Mouse (Mus musculus) CH12.LX (cell line): Measurements from ENCODE around the gene Med19. TPM values are rescaled to one million over a fixed set of nuclear protein-coding genes. Genes with fewer than 3 reads are reported as not detected.

Experiments
- DNase-seq: peaks from one replicate; pipeline ENCODE4 v3.0.0-alpha.2; 2013; ENCODE audit errors: extremely low read depth
- H3K27ac ChIP-seq: 2 replicates; pipeline ENCODE4 v1.5.1; 2012; ENCODE audit warnings: low read depth, mild to moderate bottlenecking, control low read depth, moderate library complexity; ENCODE audit not compliant: insufficient read depth
- H3K27me3 ChIP-seq: replicated peaks from 2 replicates; pipeline ENCODE3; 2012; ENCODE audit warnings: inconsistent platforms
- H3K36me3 ChIP-seq, 2 experiments: replicated peaks in 1 of 2; 2 replicates each; pipeline versions ENCODE3 to v1.6.1; 2012; ENCODE audit warnings: inconsistent platforms in 1 of 2, low read length in 1 of 2, mild to moderate bottlenecking in 1 of 2, mixed read lengths in 1 of 2, moderate library complexity in 1 of 2; ENCODE audit not compliant: control insufficient read depth in 1 of 2, insufficient read depth in 1 of 2
- H3K4me1 ChIP-seq, 2 experiments: 2 replicates each; pipeline ENCODE4 v1.6.1; 2012; ENCODE audit warnings: inconsistent platforms in 1 of 2, moderate library complexity in 1 of 2; ENCODE audit not compliant: insufficient read depth in 2 of 2, control insufficient read depth in 1 of 2
- H3K4me2 ChIP-seq: 2 replicates; pipeline ENCODE4 v1.6.1; 2012; ENCODE audit warnings: low read depth, mild to moderate bottlenecking, control low read depth; ENCODE audit not compliant: poor library complexity, insufficient read depth, severe bottlenecking
- H3K4me3 ChIP-seq, 3 experiments: fragments of 150-350 bp in 1 of 3; sonication (generic) in 1 of 3; replicated peaks in 1 of 3; 2 replicates each; pipeline versions ENCODE3 to v1.5.1; 2011 to 2012; ENCODE audit warnings: low read depth in 2 of 3, low read length in 2 of 3, mild to moderate bottlenecking in 2 of 3, moderate library complexity in 2 of 3, control low read depth in 1 of 3, improper control_type of control experiment in 1 of 3, inconsistent platforms in 1 of 3, mixed read lengths in 1 of 3; ENCODE audit not compliant: poor library complexity in 1 of 3
- H3K79me2 ChIP-seq: replicated peaks from 2 replicates; pipeline ENCODE4 v1.6.1; 2012; ENCODE audit warnings: mild to moderate bottlenecking, moderate library complexity; ENCODE audit not compliant: control insufficient read depth, poor library complexity, insufficient read depth, severe bottlenecking; ENCODE audit errors: extremely low read depth
- H3K9ac ChIP-seq: 2 replicates; pipeline ENCODE4 v1.6.1; 2012; ENCODE audit warnings: low read depth, mild to moderate bottlenecking, control low read depth, moderate library complexity; ENCODE audit not compliant: insufficient read depth
- H3K9me3 ChIP-seq: replicated peaks from 2 replicates; pipeline ENCODE3; 2012; ENCODE audit warnings: low read length, inconsistent platforms, mixed read lengths
- BHLHE40 ChIP-seq: IDR thresholded peaks from 2 replicates; pipeline ENCODE4 v1.6.1; 2011; ENCODE audit warnings: mild to moderate bottlenecking, low read depth, low read length, improper control_type of control experiment
- CHD1 ChIP-seq: IDR thresholded peaks from 2 replicates; pipeline ENCODE4 v1.6.1; 2012; ENCODE audit warnings: low read depth, low read length, improper control_type of control experiment, inconsistent platforms
- CHD2 ChIP-seq: IDR thresholded peaks from 2 replicates; pipeline ENCODE4 v1.6.1; 2011; ENCODE audit warnings: low read length, improper control_type of control experiment
- CTCF ChIP-seq, 2 experiments: IDR thresholded peaks in 1 of 2; conservative IDR thresholded peaks in 1 of 2; 2 replicates each; pipeline ENCODE4 v1.5.1; 2011 to 2012; ENCODE audit warnings: low read depth in 2 of 2, low read length in 2 of 2, improper control_type of control experiment in 1 of 2, inconsistent platforms in 1 of 2, mild to moderate bottlenecking in 1 of 2, moderate library complexity in 1 of 2
- E2F4 ChIP-seq: IDR thresholded peaks from 2 replicates; pipeline ENCODE4 v1.6.1; 2011; ENCODE audit warnings: low read depth, low read length, improper control_type of control experiment; ENCODE audit not compliant: insufficient replicate concordance
- ELF1 ChIP-seq: IDR thresholded peaks from 2 replicates; pipeline ENCODE4 v1.6.1; 2014; ENCODE audit warnings: low read depth, mild to moderate bottlenecking, inconsistent platforms, low read length, improper control_type of control experiment
- EP300 ChIP-seq: IDR thresholded peaks from 2 replicates; pipeline ENCODE4 v1.6.1; 2011; ENCODE audit warnings: low read length, improper control_type of control experiment
- ETS1 ChIP-seq: conservative IDR thresholded peaks from 2 replicates; pipeline ENCODE4 v1.6.1; 2012; ENCODE audit warnings: low read depth, mild to moderate bottlenecking, inconsistent platforms, low read length, improper control_type of control experiment, moderate library complexity
- GABPA ChIP-seq: IDR thresholded peaks from 2 replicates; pipeline ENCODE4 v1.6.1; 2012; ENCODE audit warnings: low read depth, low read length, improper control_type of control experiment, inconsistent platforms; ENCODE audit not compliant: insufficient replicate concordance
- HCFC1 ChIP-seq: IDR thresholded peaks from 2 replicates; pipeline ENCODE4 v1.6.1; 2012; ENCODE audit warnings: low read depth, mild to moderate bottlenecking, inconsistent platforms, low read length, improper control_type of control experiment
- IRF4 ChIP-seq: IDR thresholded peaks from 2 replicates; pipeline ENCODE4 v1.6.1; 2014; ENCODE audit warnings: low read depth, mild to moderate bottlenecking, inconsistent platforms, low read length, improper control_type of control experiment
- JUN ChIP-seq: IDR thresholded peaks from 2 replicates; pipeline ENCODE4 v1.6.1; 2011; ENCODE audit warnings: low read depth, mild to moderate bottlenecking, low read length, improper control_type of control experiment, moderate library complexity; ENCODE audit not compliant: insufficient read depth
- JUND ChIP-seq: conservative IDR thresholded peaks from 2 replicates; pipeline ENCODE4 v1.6.1; 2011; ENCODE audit warnings: low read depth, low read length, improper control_type of control experiment
- KAT2A ChIP-seq: IDR thresholded peaks from 2 replicates; pipeline ENCODE4 v1.6.1; 2012; ENCODE audit warnings: low read length, improper control_type of control experiment, inconsistent platforms; ENCODE audit not compliant: insufficient replicate concordance
- MAFK ChIP-seq: IDR thresholded peaks from 2 replicates; pipeline ENCODE4 v1.6.1; 2011; ENCODE audit warnings: low read length, improper control_type of control experiment; ENCODE audit not compliant: insufficient replicate concordance
- MAX ChIP-seq: IDR thresholded peaks from 2 replicates; pipeline ENCODE4 v1.6.1; 2011; ENCODE audit warnings: low read length, improper control_type of control experiment
- MAZ ChIP-seq: IDR thresholded peaks from 2 replicates; pipeline ENCODE4 v1.6.1; 2012; ENCODE audit warnings: low read depth, mild to moderate bottlenecking, inconsistent platforms, low read length, improper control_type of control experiment, moderate library complexity
- MEF2A ChIP-seq: IDR thresholded peaks from 2 replicates; pipeline ENCODE4 v1.6.1; 2014; ENCODE audit warnings: low read depth, mild to moderate bottlenecking, inconsistent platforms, low read length, improper control_type of control experiment, borderline replicate concordance
- MXI1 ChIP-seq: IDR thresholded peaks from 2 replicates; pipeline ENCODE4 v1.6.1; 2011; ENCODE audit warnings: mild to moderate bottlenecking, low read depth, low read length, improper control_type of control experiment
- MYC ChIP-seq: IDR thresholded peaks from 2 replicates; pipeline ENCODE4 v1.6.1; 2011; ENCODE audit warnings: low read depth, mild to moderate bottlenecking, improper control_type of control experiment, low read length
- NELFE ChIP-seq: IDR thresholded peaks from 2 replicates; pipeline ENCODE4 v1.6.1; 2011; ENCODE audit warnings: low read depth, low read length, improper control_type of control experiment
- NRF1 ChIP-seq: IDR thresholded peaks from 2 replicates; pipeline ENCODE4 v1.6.1; 2014; ENCODE audit warnings: low read depth, mild to moderate bottlenecking, inconsistent platforms, low read length, improper control_type of control experiment, moderate library complexity
- PAX5 ChIP-seq: IDR thresholded peaks from 2 replicates; pipeline ENCODE4 v1.6.1; 2012; ENCODE audit warnings: low read length, inconsistent platforms, mixed read lengths
- POLR2A ChIP-seq: IDR thresholded peaks from 2 replicates; pipeline ENCODE4 v1.6.1; 2011; ENCODE audit warnings: low read depth, mild to moderate bottlenecking, improper control_type of control experiment, low read length
- POLR2AphosphoS2 ChIP-seq: IDR thresholded peaks from 2 replicates; pipeline ENCODE4 v1.6.1; 2011; ENCODE audit warnings: low read depth, low read length, improper control_type of control experiment
- RAD21 ChIP-seq: IDR thresholded peaks from 2 replicates; pipeline ENCODE4 v1.6.1; 2011; ENCODE audit warnings: low read depth, mild to moderate bottlenecking, low read length, improper control_type of control experiment, moderate library complexity
- RCOR1 ChIP-seq: conservative IDR thresholded peaks from 2 replicates; pipeline ENCODE4 v1.6.1; 2012; ENCODE audit warnings: low read depth, mild to moderate bottlenecking, inconsistent platforms, low read length, improper control_type of control experiment
- SIN3A ChIP-seq: IDR thresholded peaks from 2 replicates; pipeline ENCODE4 v1.6.1; 2012; ENCODE audit warnings: low read length, improper control_type of control experiment, inconsistent platforms
- SMC3 ChIP-seq: IDR thresholded peaks from 2 replicates; pipeline ENCODE4 v1.6.1; 2011; ENCODE audit warnings: low read depth, low read length, improper control_type of control experiment
- TBP ChIP-seq: conservative IDR thresholded peaks from 2 replicates; pipeline ENCODE4 v1.6.1; 2011; ENCODE audit warnings: low read depth, low read length, improper control_type of control experiment
- TCF12 ChIP-seq: IDR thresholded peaks from 2 replicates; pipeline ENCODE4 v1.6.1; 2014; ENCODE audit warnings: low read depth, mild to moderate bottlenecking, inconsistent platforms, low read length, improper control_type of control experiment
- UBTF ChIP-seq: IDR thresholded peaks from 2 replicates; pipeline ENCODE4 v1.6.1; 2012; ENCODE audit warnings: low read depth, mild to moderate bottlenecking, inconsistent platforms, low read length, improper control_type of control experiment, moderate library complexity
- USF1 ChIP-seq: IDR thresholded peaks from 2 replicates; pipeline ENCODE4 v1.6.1; 2014; ENCODE audit warnings: low read depth, mild to moderate bottlenecking, inconsistent platforms, low read length, improper control_type of control experiment
- USF2 ChIP-seq: conservative IDR thresholded peaks from 2 replicates; pipeline ENCODE4 v1.6.1; 2011; ENCODE audit warnings: low read depth, low read length, improper control_type of control experiment
- ZC3H11A ChIP-seq: IDR thresholded peaks from 2 replicates; pipeline ENCODE4 v1.6.1; 2012; ENCODE audit warnings: low read depth, mild to moderate bottlenecking, inconsistent platforms, low read length, improper control_type of control experiment
- ZKSCAN1 ChIP-seq: IDR thresholded peaks from 2 replicates; pipeline ENCODE4 v1.6.1; 2012; ENCODE audit warnings: low read depth, inconsistent platforms, low read length, improper control_type of control experiment, borderline replicate concordance
- ZMIZ1 ChIP-seq: IDR thresholded peaks from 2 replicates; pipeline ENCODE4 v1.6.1; 2012; ENCODE audit warnings: low read depth, mild to moderate bottlenecking, inconsistent platforms, low read length, improper control_type of control experiment
- ZNF384 ChIP-seq: IDR thresholded peaks from 2 replicates; pipeline ENCODE4 v1.6.1; 2012; ENCODE audit warnings: low read depth, low read length, improper control_type of control experiment, inconsistent platforms
- dilution Hi-C: fragments of 300-500 bp; cut with MboI; formaldehyde crosslinking; loops from 2 replicates; pipeline ENCODE4 v1.14.3; 2020; ENCODE audit warnings: low sequenced_read_pairs; ENCODE audit not compliant: extremely low pct_unique_long_range_greater_than_20kb, extremely low pct_ligation_motif_present
- in situ Hi-C: fragments of 300-500 bp; cut with MboI; formaldehyde crosslinking; loops from 3 replicates; pipeline ENCODE4 v1.14.3; 2019; ENCODE audit warnings: low sequenced_read_pairs, low pct_ligation_motif_present, low pct_unique_long_range_greater_than_20kb, mixed read lengths
- polyA plus RNA-seq: library from polyadenylated mRNA; unstranded; fragments of >175 nt; gene quantifications from 2 replicates; pipeline ENCODE4 v1.2.1, GENCODE M21; 2012; ENCODE audit warnings: low read depth; ENCODE audit not compliant: insufficient read length
- total RNA-seq, 2 experiments: library from RNA; depleted of rRNA; stranded (reverse); fragments of 300-350 nt in 1 of 2; fragments of >200 nt in 1 of 2; gene quantifications; 2 replicates each; pipeline ENCODE4 v1.2.3; 2012 to 2014

The Med19 gene
- total and polyA plus RNA-seq, 3 experiments: 10.7 to 25.9 (median 23.1) TPM

GRCm38 (mm10) chr2:84714811-84715561 lies 36.8 kb downstream of the Med19 start, which contains the start of gene Zdhhc5:
Gene Zdhhc5, minus strand, starts transcription at chr2:84715180.
- in situ Hi-C loops: no loop called here
- Histone ChIP-seq H3K4me1 (peaks cover 0 to 22% of the 10 kb centered on the region in 2 experiments; a peak in 3 of 4 replicates), H3K4me3 (peak within 1 kb of the TSS; percentile 77 to 95 (median 90)), H3K27me3 (no peaks in the 10 kb centered on the region)
- dilution Hi-C loops: no loop called here
- TF ChIP-seq ELF1: peak; percentile 75
- TF ChIP-seq HCFC1: no peak; the same call in 1 of the 2 replicates
- 0 out of 2 replicates have a peak, but pooled peaks have one; percentile 8 for TF ChIP-seq E2F4
- TF ChIP-seq MXI1: peak; percentile 61; the same call in 1 of the 2 replicates
- peak; percentile 20 for TF ChIP-seq ZMIZ1
- no peak for TF ChIP-seq TBP
- no peak; the same call in none of the 2 replicates for TF ChIP-seq MAZ
- no peak for TF ChIP-seq EP300
- peak; percentile 62 for TF ChIP-seq NRF1
- peak; percentile 9; the same call in 1 of the 2 replicates for TF ChIP-seq MEF2A
- TF ChIP-seq SIN3A: peak; percentile 73; the same call in 1 of the 2 replicates
- TF ChIP-seq IRF4: peak; percentile 14; the same call in 1 of the 2 replicates
- TF ChIP-seq CHD1: no peak
- peak; percentile 73 for TF ChIP-seq BHLHE40
- TF ChIP-seq MAX: no peak; the same call in 1 of the 2 replicates
- no peak for TF ChIP-seq ZKSCAN1
- TF ChIP-seq KAT2A: no peak
- TF ChIP-seq ZNF384: no peak
- TF ChIP-seq USF2: no peak
- TF ChIP-seq RAD21: no peak
- TF ChIP-seq JUN: no peak
- no peak for TF ChIP-seq MYC
- TF ChIP-seq CHD2: peak; percentile 26; the same call in 1 of the 2 replicates
- no peak for TF ChIP-seq MAFK
- TF ChIP-seq USF1: no peak
- TF ChIP-seq JUND: no peak
- TF ChIP-seq NELFE: peak; percentile 93
- TF ChIP-seq POLR2AphosphoS2: peak; percentile 66; the same call in 1 of the 2 replicates
- no peak for TF ChIP-seq ZC3H11A
- no peak for TF ChIP-seq UBTF
- no peak for TF ChIP-seq ETS1
- no peak for TF ChIP-seq GABPA
- TF ChIP-seq PAX5: no peak
- TF ChIP-seq RCOR1: peak; percentile 33; the same call in 1 of the 2 replicates
- peak; percentile 92 for TF ChIP-seq POLR2A
- TF ChIP-seq TCF12: peak; percentile 10; the same call in 1 of the 2 replicates
- no peak for TF ChIP-seq CTCF (conservative IDR thresholded peaks at IDR 0.05 in 1 of 2, IDR thresholded peaks at IDR 0.05 in 1 of 2; ENCODE audit: low read depth in 2 of 2, low read length in 2 of 2)
- TF ChIP-seq SMC3: no peak
- TF ChIP-seq, all 38 proteins: peak for 15
- peak; percentile 95 for DNase-seq
- Histone ChIP-seq H3K79me2 (peaks cover 32% of the 10 kb centered on the region), H3K9me3 (no peaks in the 10 kb centered on the region), H3K4me2 (peak within 1 kb of the TSS; percentile 85), H3K9ac (peak within 1 kb of the TSS; percentile 98), H3K36me3 (peaks cover 9 to 16% of the 10 kb centered on the region in 2 experiments), H3K27ac (peak within 1 kb of the TSS; percentile 99)
